In the genomic region with DNA sequence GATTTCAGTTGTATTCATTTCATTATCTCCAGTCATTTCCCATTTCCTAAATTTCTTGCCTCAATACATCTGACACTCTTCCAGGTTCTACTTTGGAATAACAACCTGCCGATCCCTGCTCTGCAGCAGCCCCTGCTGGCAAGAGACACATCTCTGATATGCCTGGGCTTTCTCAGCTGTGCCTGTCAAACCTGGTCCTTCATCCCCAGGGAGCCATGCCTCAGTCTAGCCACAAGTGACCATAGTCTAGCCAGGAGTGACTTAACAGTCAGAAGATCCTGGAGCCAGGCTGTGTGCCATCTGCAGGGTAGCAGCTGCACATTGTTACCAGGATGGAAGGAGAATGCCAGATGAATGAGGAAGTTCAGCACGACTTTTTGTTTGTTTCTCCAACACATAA, we compare ENCODE assay signal across 8 mouse cellular contexts.
A peak's percentile ranks its signal among the peaks of the same experiment; 100 is the strongest.
DNase-seq lines count a peak whose midpoint lies in the region; ATAC-seq and TF ChIP-seq lines count a peak whose summit lies in the region.

No protein-coding gene starts in this region.

- peak; percentile 41 for TF ChIP-seq CTCF in liver, embryonic 14.5 days (IDR thresholded peaks at IDR 0.05; ENCODE audit: low read depth)

- no peak overlapping the region for H3K4me3 ChIP-seq in kidney, embryonic 14.5 days (ENCODE audit: low read length)
- H3K4me3 ChIP-seq in liver, embryonic 14.5 days (ENCODE audit: insufficient read depth in 1 of 2, low read depth in 2 of 2, low read length in 2 of 2), result no peak overlapping the region

- H3K36me3 ChIP-seq in kidney, embryonic 14.5 days (ENCODE audit: control insufficient read depth, insufficient read depth, low read length), result no peaks in the 10 kb centered on the region
- H3K36me3 ChIP-seq in liver, embryonic 14.5 days (replicated peaks; ENCODE audit: control insufficient read depth, insufficient read depth, low read depth), result no peaks in the 10 kb centered on the region

- H3K27ac ChIP-seq in kidney, embryonic 14.5 days (ENCODE audit: low read depth, low read length), result no peak overlapping the region
- no peak overlapping the region for H3K27ac ChIP-seq in liver, embryonic 14.5 days

- H3K9ac ChIP-seq in kidney, embryonic 14.5 days (ENCODE audit: low read depth, low read length), result no peak overlapping the region
- H3K9ac ChIP-seq in liver, embryonic 14.5 days (replicated peaks), result no peak overlapping the region

- no peak overlapping the region for H3K4me2 ChIP-seq in kidney, embryonic 14.5 days (replicated peaks; ENCODE audit: low read depth, low read length)
- no peak overlapping the region for H3K4me2 ChIP-seq in liver, embryonic 14.5 days (ENCODE audit: low read depth)

- 29% methylated on average over 2 of the region's 2 CpGs for WGBS in kidney, embryonic 14.5 days
- 20% methylated on average over 2 of the region's 2 CpGs for WGBS in liver, embryonic 14.5 days (ENCODE audit: insufficient replicate concordance)

- no peaks in the 10 kb centered on the region for H3K4me1 ChIP-seq in kidney, embryonic 14.5 days (ENCODE audit: control insufficient read depth, insufficient read depth, low read length)
- no peaks in the 10 kb centered on the region for H3K4me1 ChIP-seq in liver, embryonic 14.5 days (replicated peaks; ENCODE audit: control insufficient read depth in 2 of 2, insufficient read depth in 2 of 2, low read length in 1 of 2)

- H3K9me3 ChIP-seq in kidney, embryonic 14.5 days (ENCODE audit: control insufficient read depth, low read length), result no peaks in the 10 kb centered on the region
- H3K9me3 ChIP-seq in liver, embryonic 14.5 days (ENCODE audit: control insufficient read depth, low read length), result no peaks in the 10 kb centered on the region

- no peaks in the 10 kb centered on the region for H3K27me3 ChIP-seq in kidney, embryonic 14.5 days (ENCODE audit: control insufficient read depth, insufficient read depth, low read length)
- no peaks in the 10 kb centered on the region for H3K27me3 ChIP-seq in liver, embryonic 14.5 days (ENCODE audit: control insufficient read depth, insufficient read depth, low read length)

- ATAC-seq in kidney, embryonic 14.5 days (ENCODE audit: low FRiP score, low TSS enrichment), result peak; percentile 62; the same call in 1 of the 2 replicates
- no peak for ATAC-seq in liver, embryonic 14.5 days (ENCODE audit: insufficient read depth)

- peak; percentile 19 to 35 for DNase-seq in cerebellum, postnatal 25 days
- DNase-seq in cerebellum, adult 11 months, result no peak
- peak; percentile 23 for DNase-seq in adrenal gland, adult 8-10 months
- DNase-seq in frontal cortex, postnatal 36 days (ENCODE audit: low spot score in 2 of 2), result peak; percentile 39 to 68
- no peak for DNase-seq in liver, embryonic 14.5 days (ENCODE audit: low read depth in 3 of 3, low spot score in 3 of 3)
- DNase-seq in ovary, postnatal 10 days (ENCODE audit: low spot score), result peak; percentile 5
- DNase-seq in B cell, adult 2 months, result no peak

- TF ChIP-seq EP300 in liver, embryonic 14.5 days (IDR thresholded peaks at IDR 0.05; ENCODE audit: low read depth), result no peak

Comparison
In these comparisons a context has a peak if more than half of its experiments do, and no peak if none do; other contexts are left out.
1. DNase-seq: peak in cerebellum, postnatal 25 days (2 of 2), adrenal gland, adult 8-10 months (single experiment), frontal cortex, postnatal 36 days (2 of 2) and ovary, postnatal 10 days (single experiment); none in cerebellum, adult 11 months (single experiment), liver, embryonic 14.5 days (0 of 3) and B cell, adult 2 months (0 of 2).